Mouse (Mus musculus) 3134 (cell line): ENCODE data around the gene Cmtm2b.
"Not testable (repeated sequence)": the region's sequence is repeated elsewhere in the genome, so short reads cannot be mapped to it uniquely, and the experiment has no call there.

Experiments
- DNase-seq: peaks from one replicate; pipeline ENCODE4 v3.0.0-alpha.2; 2011; ENCODE audit warnings: low spot score; ENCODE audit not compliant: insufficient read length; ENCODE audit errors: extremely low read depth

Cmtm2b gene

DNA sequence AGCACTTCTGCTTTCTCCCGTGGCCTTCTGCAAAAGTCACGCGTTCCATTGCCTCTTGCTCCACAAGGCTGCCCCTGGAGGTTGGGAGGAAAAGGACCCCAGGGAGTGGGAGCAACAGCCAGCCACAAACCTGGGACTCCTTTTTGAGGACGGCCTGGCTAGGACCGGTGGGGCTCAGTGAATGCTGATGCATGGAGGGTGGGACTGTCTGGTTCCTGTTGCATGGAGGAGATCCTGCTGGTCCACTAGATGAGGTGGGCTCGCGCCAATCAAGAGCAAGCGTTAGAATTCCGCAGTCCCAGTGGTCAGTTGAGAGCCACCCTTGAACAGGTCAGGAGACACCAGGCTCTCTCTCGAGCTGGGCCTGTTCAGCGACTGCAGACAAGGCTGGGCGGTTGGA, at the start of gene Cmtm2b:
Cmtm2b (plus strand) TSS at position 301 of the 400 bp plus-strand sequence.
- not testable (repeated sequence) for DNase-seq

DNA sequence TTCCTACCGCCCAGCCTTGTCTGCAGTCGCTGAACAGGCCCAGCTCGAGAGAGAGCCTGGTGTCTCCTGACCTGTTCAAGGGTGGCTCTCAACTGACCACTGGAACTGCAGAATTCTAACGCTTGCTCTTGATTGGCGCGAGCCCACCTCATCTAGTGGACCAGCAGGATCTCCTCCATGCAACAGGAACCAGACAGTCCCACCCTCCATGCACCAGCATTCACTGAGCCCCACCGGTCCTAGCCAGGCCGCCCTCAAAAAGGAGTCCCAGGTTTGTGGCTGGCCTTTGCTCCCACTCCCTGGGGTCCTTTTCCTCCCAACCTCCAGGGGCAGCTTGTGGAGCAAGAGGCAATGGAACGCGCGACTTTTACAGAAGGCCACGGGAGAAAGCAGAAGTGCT, 28.9 kb upstream of the Cmtm2b start, which contains the start of gene Cmtm2a:
Cmtm2a (minus strand) TSS at position 101 of the 400 bp plus-strand sequence.
- DNase-seq, result not testable (repeated sequence)

DNA sequence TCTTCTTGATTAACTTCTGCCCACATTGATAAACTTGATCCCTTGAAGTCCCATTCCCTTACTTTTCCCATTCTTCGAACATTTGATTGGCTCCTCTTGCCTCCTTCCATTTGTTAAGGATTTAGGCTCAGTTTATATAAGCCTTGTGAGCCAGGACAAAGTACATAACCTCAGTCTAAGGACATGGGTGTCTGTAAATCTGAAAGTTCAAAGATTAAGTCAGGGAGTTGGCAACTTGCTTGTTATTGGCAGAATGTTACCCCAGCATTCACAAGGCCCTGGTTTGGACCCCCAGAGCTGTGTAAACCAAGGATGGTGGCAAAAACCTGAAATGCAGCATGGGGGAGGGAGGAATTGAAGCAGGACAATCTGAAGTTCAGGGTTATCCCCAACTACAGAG, 27.6 kb upstream of the Cmtm2b start:
- DNase-seq, result no peak

DNA sequence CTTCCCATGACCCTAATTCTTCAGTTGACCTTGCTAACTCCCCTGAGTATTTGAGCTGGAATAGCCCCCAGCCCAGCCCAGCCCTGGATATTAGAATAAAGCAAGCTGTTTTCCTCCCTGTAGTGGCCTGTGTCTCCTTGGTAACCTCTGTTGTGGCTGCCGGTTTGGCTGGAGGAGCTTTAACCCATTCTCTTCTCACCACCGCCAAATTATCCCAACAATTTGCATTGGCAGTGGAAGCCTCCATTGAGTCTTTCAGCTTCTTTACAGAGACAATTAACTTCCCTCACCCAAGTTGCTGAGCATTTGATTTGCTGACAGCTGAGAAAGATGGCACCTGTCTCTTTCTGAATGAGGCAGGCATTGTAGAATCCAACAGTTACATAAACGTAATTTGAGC, 20.5 kb upstream of the Cmtm2b start:
- not testable (repeated sequence) for DNase-seq

DNA sequence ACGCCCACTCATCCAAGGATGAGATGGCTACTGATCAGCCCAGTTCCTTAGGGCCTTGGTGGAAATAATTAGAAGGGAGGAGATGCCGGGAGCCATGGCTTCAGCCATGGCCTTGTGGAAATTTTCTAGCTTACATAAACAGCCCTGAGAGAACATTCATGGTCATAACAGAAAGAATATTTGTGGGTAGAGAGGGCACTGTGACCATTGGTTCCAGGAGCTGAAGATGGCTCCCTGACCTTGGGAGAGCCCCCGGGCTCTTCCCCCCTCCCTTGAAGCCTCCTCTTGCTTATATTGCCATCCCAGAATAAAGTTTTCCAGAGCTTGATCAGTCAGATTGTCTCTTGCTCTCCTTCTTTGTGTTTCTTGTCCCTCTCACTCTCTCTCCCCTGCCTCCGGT, 19.5 kb upstream of the Cmtm2b start:
- not testable (repeated sequence) for DNase-seq

DNA sequence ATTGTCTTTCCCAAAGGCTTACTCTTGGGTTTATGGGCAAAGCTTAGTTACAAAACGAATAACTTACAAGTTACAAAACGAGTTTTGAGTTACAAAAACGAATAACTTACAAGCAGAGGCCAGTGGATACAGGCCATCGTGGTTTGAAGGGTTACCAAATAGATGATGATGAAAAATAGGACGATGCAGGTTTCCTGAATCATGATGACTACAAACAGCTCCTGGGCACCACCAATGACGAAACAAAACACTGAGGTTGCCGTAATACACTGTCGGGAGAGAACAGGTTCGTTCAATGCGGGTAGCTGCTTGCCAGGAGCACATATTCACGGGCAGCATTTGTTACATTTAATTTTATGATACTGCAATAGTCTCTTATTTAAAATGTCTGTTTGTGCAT, 17.1 kb upstream of the Cmtm2b start:
- no peak for DNase-seq

DNA sequence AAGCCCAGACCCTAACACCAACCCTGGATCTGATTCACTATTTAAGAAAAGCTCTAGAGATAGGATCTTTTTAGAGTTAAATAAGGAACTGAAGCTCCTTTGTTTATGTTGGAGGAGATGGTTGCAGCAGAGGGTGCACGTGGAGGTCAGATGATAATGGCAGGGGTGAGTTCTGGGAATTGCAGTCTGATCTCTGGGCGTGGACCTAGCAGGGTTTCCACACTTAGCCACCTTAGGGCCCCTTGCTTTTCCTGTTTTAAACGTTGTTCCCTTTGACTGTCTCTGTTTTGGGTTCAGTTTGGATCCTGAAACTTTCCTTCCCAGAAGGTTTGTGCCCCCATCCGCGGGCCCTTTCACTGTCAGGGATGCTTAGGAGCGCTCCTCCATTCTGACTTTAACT, 13.7 kb upstream of the Cmtm2b start:
- not testable (repeated sequence) for DNase-seq

DNA sequence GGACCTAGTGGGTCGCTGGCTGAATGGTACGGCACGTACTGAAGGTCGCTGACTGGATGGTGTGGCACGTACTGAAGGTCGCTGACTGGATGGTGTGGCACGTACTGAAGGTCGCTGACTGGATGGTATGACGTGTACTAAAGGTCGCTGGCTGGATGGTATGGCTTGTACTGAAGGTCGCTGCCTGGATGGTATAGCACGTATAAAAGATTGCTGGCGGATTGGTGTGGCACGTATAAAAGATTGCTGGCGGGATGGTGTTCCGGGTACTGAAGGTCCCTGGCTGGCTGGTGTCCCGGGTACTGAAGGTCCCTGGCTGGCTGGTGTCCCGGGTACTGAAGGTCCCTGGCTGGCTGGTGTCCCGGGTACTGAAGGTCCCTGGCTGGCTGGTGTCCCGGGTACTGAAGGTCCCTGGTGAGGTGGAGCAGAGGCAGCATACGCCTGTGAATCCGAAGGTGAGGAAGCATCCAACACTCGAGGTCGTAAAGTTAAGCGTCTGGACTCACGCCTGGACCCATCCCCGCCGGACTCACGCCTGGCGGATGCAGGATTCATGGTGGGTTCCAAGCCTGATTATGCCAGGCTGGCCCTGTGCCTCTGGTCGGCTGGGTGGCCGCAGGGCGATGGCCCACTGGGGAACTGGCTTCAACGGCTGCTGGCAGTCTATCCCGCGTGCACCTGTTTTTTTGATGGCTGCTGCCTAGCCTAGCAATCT, 12.4 kb upstream of the Cmtm2b start, which contains the start of the genes Gm45711 and Cmtm1:
Gm45711 (minus strand) TSS at position 641 of the 715 bp plus-strand sequence.
Cmtm1 (minus strand) TSS at position 705 of the 715 bp plus-strand sequence.
- not testable (repeated sequence) for DNase-seq

DNA sequence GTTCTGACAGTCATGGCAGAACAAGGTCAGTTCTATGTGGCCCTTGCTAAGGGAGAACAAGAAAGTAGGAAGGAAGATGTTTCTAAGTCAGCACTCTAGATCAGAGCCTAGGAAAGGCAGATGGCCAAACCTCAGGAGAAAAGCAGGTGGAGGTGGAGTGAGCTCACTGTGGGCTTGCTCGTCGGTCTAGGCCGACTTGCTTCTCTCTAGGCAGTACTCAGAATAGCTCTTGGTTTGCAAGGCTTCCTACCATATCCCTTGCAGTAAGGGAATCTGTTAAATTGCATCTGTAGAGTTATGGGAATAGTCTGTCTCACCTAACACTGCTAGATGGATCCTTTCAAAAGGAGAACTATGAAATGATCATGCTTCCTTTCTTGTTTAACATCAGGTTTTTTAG, 10.0 kb upstream of the Cmtm2b start:
- DNase-seq, result not testable (repeated sequence)

DNA sequence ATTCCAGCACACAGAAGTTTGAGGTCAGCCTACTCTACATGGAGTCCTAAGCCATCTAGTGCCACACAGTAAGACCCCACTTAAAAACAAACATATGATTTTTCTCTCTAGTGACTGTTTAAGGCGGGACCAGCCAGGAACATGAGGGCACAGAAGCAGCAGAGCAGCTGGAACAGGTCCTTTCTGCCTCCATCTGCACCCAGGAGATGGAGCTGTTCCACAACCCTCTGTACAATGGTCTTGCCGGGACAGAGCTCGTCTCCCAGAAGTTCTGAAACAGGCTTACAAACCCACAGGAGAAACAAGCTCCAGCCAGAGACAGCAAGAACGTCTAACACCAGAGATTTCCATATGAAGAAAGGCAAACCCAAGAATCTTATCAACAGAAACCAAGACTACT, 8.7 kb upstream of the Cmtm2b start:
- no peak for DNase-seq

DNA sequence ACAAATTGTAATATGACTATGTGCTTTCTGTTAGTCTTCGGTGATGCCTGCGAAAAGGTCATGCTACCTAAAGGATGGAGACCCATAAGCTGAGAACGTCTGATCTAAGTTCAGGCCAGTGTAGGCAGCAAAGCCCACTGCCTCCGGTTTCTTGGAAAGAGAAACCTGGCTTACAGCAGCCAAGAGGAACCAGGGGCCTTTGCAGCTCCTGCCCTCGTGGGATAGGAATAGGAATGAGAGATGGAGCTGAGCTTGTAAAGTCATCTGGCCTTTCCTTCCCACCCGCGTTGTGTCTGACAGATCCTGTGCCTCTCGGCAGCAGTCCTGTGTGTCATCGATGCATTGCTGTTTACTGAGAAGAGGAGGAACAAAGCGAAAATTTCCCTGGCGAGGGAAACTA, 763 bp upstream of the Cmtm2b start, which contains the start of gene Gm11020:
Gm11020 (plus strand) TSS at position 301 of the 400 bp plus-strand sequence.
- not testable (repeated sequence) for DNase-seq

DNA sequence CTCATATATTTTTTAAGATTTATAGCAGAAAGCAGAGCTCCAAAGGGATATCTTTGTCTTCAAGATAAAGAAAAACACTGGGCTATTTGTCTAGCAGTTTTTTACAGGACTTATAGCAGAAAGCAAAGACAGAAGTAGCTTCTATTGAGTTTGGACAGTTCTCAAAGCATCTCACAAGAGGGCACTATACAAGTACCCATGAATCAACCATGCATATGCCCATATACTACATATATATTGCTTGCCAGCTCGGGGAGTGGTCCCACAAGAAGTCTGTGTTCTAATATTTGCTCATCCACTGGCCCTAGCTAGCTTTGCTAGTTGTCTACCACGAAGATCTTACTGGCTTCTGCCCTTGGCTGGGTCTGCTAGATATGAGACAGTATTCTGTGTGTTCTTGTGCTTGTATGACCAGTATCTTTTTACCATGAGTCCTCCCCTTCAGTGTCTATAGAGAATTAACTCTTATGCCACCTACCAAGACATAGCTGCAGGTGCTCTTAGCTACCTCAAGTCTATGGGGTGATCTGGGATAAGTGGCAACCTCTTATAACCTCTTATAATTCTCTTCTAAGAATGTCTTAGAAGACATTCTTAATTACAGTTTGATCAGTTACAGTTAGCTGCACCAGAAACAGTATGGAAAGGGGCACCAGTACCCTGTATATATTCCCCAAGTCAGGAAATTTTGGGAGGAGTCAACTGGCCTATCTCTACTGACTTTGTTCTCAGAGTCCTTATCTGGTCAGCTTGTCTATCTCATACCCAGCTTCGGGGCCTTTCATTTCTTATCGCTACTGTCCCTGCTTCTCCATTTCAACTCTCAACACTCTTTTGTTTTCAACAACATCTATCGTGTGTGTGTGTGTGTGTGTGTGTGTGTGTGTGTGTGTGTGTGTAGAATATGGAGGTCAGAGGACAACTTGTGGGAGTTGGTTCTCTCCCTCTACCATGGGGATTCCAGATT, 10.9 kb downstream of the Cmtm2b start:
- DNase-seq, result no peak

DNA sequence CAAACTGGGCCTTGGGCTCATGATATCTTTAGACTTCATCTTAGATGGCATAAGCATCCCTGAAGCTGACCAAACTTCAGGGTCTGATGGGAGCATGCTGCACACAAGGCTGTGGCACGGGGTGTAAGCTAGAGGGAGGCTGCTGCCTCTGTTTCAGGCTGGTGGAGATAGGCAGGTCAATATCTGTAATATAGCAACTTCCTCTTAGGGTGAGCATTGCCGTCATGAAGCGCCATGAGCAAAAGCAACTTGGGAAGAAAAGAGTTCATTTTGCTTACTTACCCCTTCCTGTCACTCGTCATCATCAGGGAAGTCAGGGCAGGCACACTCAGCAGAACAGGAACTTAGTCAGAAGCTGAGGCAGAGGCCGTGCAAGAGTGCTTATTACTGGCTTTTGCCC, 11.8 kb downstream of the Cmtm2b start:
- no peak for DNase-seq

DNA sequence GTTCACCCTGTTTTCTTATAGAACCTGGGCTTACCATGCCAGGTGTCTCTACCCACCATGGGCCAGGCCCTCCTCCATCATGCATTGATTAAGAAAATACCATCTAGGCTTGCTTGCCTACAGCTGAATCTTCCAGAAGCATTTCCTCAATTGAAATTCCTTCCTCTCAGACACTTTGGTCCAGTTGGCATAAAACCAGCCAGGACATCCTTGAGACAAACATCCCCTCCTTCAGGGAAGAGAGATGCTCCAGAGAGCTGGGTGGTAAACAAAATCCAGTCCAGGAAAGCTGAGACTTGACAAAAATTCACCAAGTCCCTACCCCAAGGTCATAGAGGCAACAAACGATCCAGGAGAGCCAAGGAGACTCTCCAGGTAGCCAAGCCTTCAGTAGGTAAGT, 12.2 kb downstream of the Cmtm2b start:
- DNase-seq, result no peak

DNA sequence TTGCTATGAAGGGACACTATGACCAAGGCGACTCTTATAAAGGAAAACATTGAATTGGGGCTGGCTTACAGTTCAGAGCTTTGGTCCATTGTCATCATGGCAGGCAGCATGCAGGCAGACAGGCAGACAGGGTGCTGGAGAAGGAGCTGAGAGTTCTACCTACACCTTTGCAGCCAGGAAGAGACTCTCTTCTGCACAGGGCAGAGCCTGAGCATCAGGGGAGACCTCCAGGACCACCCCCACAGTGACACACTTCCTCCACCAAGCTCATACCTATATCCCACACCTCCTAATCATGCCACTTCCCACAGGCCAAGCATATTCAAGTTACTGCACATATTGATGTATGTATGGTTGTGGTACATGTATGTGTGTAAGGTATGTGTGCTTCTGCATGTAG, 14.8 kb downstream of the Cmtm2b start:
- no peak for DNase-seq

DNA sequence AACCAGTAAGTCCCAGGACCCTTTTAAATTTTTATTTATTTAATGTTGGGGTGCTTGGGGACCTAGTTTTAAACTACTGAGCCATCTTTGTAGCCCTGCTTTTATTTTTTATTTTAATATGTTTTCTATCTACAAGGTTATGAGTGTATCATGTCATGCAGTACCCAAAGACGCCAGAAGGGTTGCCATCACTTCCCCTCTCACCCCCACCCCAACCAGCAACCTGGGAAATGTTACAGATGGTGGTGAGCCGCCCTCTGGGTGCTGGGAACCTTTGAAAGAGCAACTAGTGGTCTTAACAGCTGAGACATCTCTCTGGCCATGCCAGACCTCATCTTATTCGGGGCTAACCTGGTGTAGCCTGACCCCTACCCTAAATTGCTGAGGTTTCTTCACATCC, 15.9 kb downstream of the Cmtm2b start:
- no peak for DNase-seq

DNA sequence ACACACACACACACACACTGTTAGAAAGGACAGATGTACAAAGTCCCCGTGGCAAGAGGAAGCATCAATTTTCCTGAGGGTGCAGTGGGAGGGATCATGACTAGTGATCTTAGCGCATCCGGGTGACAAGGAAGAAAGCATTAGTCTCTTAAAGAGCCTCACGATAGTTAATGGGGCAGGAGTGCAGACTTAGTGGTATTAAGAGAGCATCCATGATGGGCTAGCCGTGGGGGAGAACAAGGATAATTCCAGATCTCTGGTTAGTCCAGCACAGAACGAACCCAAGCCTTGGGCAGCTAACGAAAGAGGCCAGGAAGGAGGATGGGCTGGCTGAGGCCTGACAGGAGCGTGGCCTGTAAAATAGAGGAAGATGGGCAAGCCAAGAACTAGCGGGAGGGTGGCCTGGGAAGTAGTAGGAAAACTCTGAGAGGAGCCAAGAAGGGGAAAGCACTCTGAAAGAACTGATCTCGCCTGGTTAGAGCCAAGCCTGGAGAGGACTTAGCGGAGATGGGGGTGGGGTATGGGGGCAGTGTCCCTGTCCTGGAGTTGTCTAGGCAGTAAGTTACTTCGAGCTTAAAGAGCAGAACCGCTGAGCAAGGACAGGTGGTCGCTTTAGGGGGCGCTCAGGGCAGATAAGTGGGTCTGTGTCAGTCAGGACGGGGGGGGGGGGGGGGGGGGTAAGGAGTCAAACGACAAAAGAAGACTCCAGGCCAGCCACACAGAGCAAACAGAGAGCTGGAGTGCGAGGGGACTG, 17.4 kb downstream of the Cmtm2b start, which contains the start of gene Cmtm3:
Cmtm3 (plus strand) TSS at position 182 of the 754 bp plus-strand sequence.
- DNase-seq, result no peak

DNA sequence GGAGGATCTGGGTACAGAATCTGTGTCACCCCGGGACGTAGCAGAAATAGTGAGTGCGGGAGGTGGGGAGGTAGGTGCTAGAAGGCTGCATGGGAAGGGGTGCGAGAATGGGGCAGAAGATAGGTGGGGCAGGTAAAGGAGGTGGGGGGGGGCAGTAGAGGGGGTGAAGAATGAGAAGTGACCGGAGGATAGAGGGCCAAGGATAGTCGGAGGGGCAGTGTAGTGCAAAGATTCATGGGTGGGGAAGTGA, 17.9 kb downstream of the Cmtm2b start:
- no peak for DNase-seq

DNA sequence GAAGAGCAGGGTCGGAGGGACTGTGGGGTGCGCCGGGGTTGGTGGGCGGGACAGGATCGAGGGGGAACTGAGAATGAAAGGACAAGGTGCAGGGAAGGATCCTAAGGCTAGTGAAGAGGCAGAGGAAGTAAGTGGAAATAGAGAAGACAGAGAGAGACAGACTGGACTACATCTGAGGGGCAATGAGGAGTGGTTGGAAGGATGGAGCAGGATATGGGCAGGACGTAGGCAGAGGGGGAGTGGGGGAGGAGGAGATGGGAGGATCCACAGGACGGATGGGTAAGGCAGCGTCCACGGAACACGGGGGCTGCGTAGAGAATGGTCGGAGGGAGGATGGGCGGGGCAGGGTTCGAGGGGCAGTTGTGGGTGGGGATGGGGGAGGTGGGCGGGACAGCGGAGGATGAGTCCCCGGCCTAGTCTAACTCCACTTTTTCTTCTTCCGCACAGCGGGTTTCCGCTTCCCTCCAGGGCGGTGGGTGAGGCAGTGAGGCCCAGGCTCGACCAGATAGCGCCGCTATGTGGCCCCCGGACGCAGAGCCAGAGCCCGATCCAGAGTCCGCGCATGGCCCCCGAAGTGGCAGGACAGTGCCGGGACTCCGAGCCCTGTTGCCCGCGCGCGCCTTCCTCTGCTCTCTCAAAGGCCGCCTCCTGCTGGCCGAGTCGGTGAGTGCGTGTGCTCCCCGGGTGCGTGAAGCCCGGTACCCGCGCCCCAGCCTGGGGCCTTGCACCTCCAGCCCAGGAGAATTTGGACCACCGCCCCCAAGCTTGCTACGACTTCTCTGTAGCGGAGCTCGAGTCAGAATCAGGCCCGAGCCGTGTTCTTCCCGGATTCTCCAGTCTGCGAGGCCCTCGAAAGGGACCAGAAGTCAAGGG, 18.4 kb downstream of the Cmtm2b start:
- DNase-seq, result peak; percentile 84

DNA sequence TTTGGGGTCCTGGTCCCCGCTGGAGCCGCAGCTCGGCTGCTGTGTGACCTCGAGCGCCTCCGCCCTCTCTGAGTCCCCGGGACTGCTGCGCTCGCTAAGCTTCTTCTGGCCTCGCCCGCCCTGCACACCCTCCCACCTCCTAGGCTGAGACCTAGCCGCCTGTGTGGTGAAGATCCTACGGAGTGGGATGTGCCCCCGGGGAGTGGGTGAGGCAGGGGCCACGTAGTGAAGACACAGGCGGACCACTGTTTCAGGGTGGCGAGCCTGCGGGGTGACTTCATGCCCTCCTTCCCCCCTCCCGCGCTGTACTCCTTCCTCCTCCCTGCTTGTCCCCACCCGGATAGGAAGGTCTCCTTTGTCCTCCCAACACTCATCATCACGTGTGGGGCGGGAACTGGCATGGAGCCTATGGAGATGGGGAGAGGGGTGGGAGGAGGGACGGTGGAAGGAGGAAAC, 19.1 kb downstream of the Cmtm2b start:
- peak; percentile 89 for DNase-seq
